Mouse (Mus musculus) MEL (cell line): ENCODE results near the gene 1110051M20Rik. TPM values are rescaled to one million over a fixed set of nuclear protein-coding genes. Genes with fewer than 3 reads are reported as not detected.

Experiments used
- DNase-seq: peaks from one replicate; pipeline ENCODE4 v3.0.0; 2011; ENCODE audit warnings: low read depth, low spot score
- H3K27ac ChIP-seq: 2 replicates; pipeline ENCODE4 v1.5.1; 2012; ENCODE audit warnings: low read depth, mild to moderate bottlenecking, control low read depth, low read length, moderate library complexity; ENCODE audit not compliant: control insufficient read depth
- H3K27me3 ChIP-seq, 2 experiments: fragments of 150-350 bp in 1 of 2; sonication (generic) in 1 of 2; 2 replicates each; pipeline ENCODE4 v1.6.1; 2012; ENCODE audit warnings: low read length in 2 of 2, mild to moderate bottlenecking in 2 of 2, improper control_type of control experiment in 1 of 2, moderate library complexity in 1 of 2; ENCODE audit not compliant: insufficient read depth in 2 of 2, control insufficient read depth in 1 of 2
- H3K36me3 ChIP-seq, 2 experiments: 2 replicates each; pipeline ENCODE4 v1.6.1; 2012 to 2014; ENCODE audit warnings: low read length in 2 of 2, improper control_type of control experiment in 1 of 2, inconsistent platforms in 1 of 2, mild to moderate bottlenecking in 1 of 2; ENCODE audit not compliant: insufficient read depth in 2 of 2, control insufficient read depth in 1 of 2
- H3K4me1 ChIP-seq, 2 experiments: fragments of 150-350 bp in 1 of 2; sonication (generic) in 1 of 2; 2 replicates each; pipeline ENCODE4 v1.6.1; 2012; ENCODE audit warnings: low read length in 2 of 2, improper control_type of control experiment in 1 of 2, mild to moderate bottlenecking in 1 of 2; ENCODE audit not compliant: insufficient read depth in 2 of 2, control insufficient read depth in 1 of 2
- H3K4me3 ChIP-seq, 2 experiments: fragments of 150-350 bp in 1 of 2; sonication (generic) in 1 of 2; 2 replicates each; pipeline ENCODE4 v1.5.1; 2012; ENCODE audit warnings: low read depth in 2 of 2, low read length in 2 of 2, mild to moderate bottlenecking in 2 of 2, moderate library complexity in 2 of 2, control low read depth in 1 of 2, improper control_type of control experiment in 1 of 2; ENCODE audit not compliant: control insufficient read depth in 1 of 2, insufficient read depth in 1 of 2
- H3K79me2 ChIP-seq: 2 replicates; pipeline ENCODE4 v1.6.1; 2012; ENCODE audit warnings: mild to moderate bottlenecking, low read length, moderate library complexity; ENCODE audit not compliant: control insufficient read depth, poor library complexity, insufficient read depth
- H3K9ac ChIP-seq: 2 replicates; pipeline ENCODE4 v1.6.1; 2012; ENCODE audit warnings: low read depth, mild to moderate bottlenecking, control low read depth, low read length, moderate library complexity; ENCODE audit not compliant: control insufficient read depth, poor library complexity, severe bottlenecking
- H3K9me3 ChIP-seq: fragments of 150-350 bp; sonication (generic); replicated peaks from 2 replicates; pipeline ENCODE4 v1.6.1; 2012; ENCODE audit warnings: mild to moderate bottlenecking, low read length, improper control_type of control experiment, moderate library complexity; ENCODE audit not compliant: insufficient read depth
- BHLHE40 ChIP-seq: IDR thresholded peaks from 2 replicates; pipeline ENCODE4 v1.6.1; 2012; ENCODE audit warnings: low read depth, mild to moderate bottlenecking, inconsistent platforms, low read length, improper control_type of control experiment, borderline replicate concordance
- CTCF ChIP-seq, 3 experiments: IDR thresholded peaks in 2 of 3; conservative IDR thresholded peaks in 1 of 3; 2 replicates each; pipeline ENCODE4 v1.5.1; 2011 to 2012; ENCODE audit warnings: low read length in 3 of 3, low read depth in 2 of 3, mild to moderate bottlenecking in 2 of 3, improper control_type of control experiment in 1 of 3, inconsistent platforms in 1 of 3, mixed read lengths in 1 of 3, moderate library complexity in 1 of 3; ENCODE audit not compliant: control insufficient read depth in 1 of 3, insufficient read depth in 1 of 3, poor library complexity in 1 of 3, severe bottlenecking in 1 of 3
- EP300 ChIP-seq, 2 experiments: IDR thresholded peaks; 2 replicates each; pipeline ENCODE4 v1.6.1; 2011; ENCODE audit warnings: improper control_type of control experiment in 2 of 2, low read length in 2 of 2, low read depth in 1 of 2, mild to moderate bottlenecking in 1 of 2
- GABPA ChIP-seq: IDR thresholded peaks from 2 replicates; pipeline ENCODE4 v1.6.1; 2012; ENCODE audit warnings: low read depth, mild to moderate bottlenecking, inconsistent platforms, low read length, improper control_type of control experiment, moderate library complexity
- HCFC1 ChIP-seq: IDR thresholded peaks from 2 replicates; pipeline ENCODE4 v1.6.1; 2012; ENCODE audit warnings: low read depth, mild to moderate bottlenecking, inconsistent platforms, low read length, improper control_type of control experiment, moderate library complexity
- JUND ChIP-seq: IDR thresholded peaks from 2 replicates; pipeline ENCODE4 v1.6.1; 2011; ENCODE audit warnings: low read depth, mild to moderate bottlenecking, improper control_type of control experiment, low read length
- KAT2A ChIP-seq: conservative IDR thresholded peaks from 2 replicates; pipeline ENCODE4 v1.6.1; 2012; ENCODE audit warnings: low read depth, low read length, improper control_type of control experiment, inconsistent platforms
- MAFK ChIP-seq: IDR thresholded peaks from 2 replicates; pipeline ENCODE4 v1.6.1; 2011; ENCODE audit warnings: low read depth, mild to moderate bottlenecking, low read length, improper control_type of control experiment, borderline replicate concordance
- MAZ ChIP-seq: IDR thresholded peaks from 2 replicates; pipeline ENCODE4 v1.6.1; 2012; ENCODE audit warnings: low read depth, mild to moderate bottlenecking, inconsistent platforms, low read length, improper control_type of control experiment
- MEF2A ChIP-seq: IDR thresholded peaks from 2 replicates; pipeline ENCODE4 v1.6.1; 2014; ENCODE audit warnings: low read depth, mild to moderate bottlenecking, inconsistent platforms, low read length, improper control_type of control experiment; ENCODE audit not compliant: poor library complexity, insufficient replicate concordance, severe bottlenecking; ENCODE audit errors: extremely low read depth
- MXI1 ChIP-seq: IDR thresholded peaks from 2 replicates; pipeline ENCODE4 v1.6.1; 2011; ENCODE audit warnings: mild to moderate bottlenecking, low read depth, low read length, improper control_type of control experiment
- NELFE ChIP-seq: IDR thresholded peaks from 2 replicates; pipeline ENCODE4 v1.6.1; 2011; ENCODE audit warnings: low read depth, low read length, improper control_type of control experiment
- RAD21 ChIP-seq: IDR thresholded peaks from 2 replicates; pipeline ENCODE4 v1.6.1; 2011; ENCODE audit warnings: mild to moderate bottlenecking, low read depth, low read length, improper control_type of control experiment
- RCOR1 ChIP-seq: IDR thresholded peaks from 2 replicates; pipeline ENCODE4 v1.6.1; 2012; ENCODE audit warnings: low read depth, mild to moderate bottlenecking, inconsistent platforms, low read length, improper control_type of control experiment
- SIN3A ChIP-seq: IDR thresholded peaks from 2 replicates; pipeline ENCODE4 v1.6.1; 2012; ENCODE audit warnings: low read length, improper control_type of control experiment, inconsistent platforms
- TAL1 ChIP-seq: IDR thresholded peaks from 2 replicates; pipeline ENCODE4 v1.6.1; 2012; ENCODE audit warnings: mild to moderate bottlenecking, inconsistent platforms, low read length, moderate library complexity, mixed read lengths
- TBP ChIP-seq: IDR thresholded peaks from 2 replicates; pipeline ENCODE4 v1.8.0; 2011; ENCODE audit warnings: low read depth, low read length, improper control_type of control experiment
- TCF12 ChIP-seq: IDR thresholded peaks from 2 replicates; pipeline ENCODE4 v1.6.1; 2014; ENCODE audit warnings: low read depth, mild to moderate bottlenecking, inconsistent platforms, low read length, improper control_type of control experiment, moderate library complexity
- UBTF ChIP-seq: IDR thresholded peaks from 2 replicates; pipeline ENCODE4 v1.6.1; 2012; ENCODE audit warnings: low read depth, mild to moderate bottlenecking, inconsistent platforms, low read length, improper control_type of control experiment, moderate library complexity, borderline replicate concordance; ENCODE audit not compliant: insufficient read depth
- USF1 ChIP-seq: IDR thresholded peaks from 2 replicates; pipeline ENCODE4 v1.6.1; 2014; ENCODE audit warnings: low read depth, mild to moderate bottlenecking, inconsistent platforms, low read length, improper control_type of control experiment, moderate library complexity
- USF2 ChIP-seq, 2 experiments: IDR thresholded peaks; 2 replicates each; pipeline ENCODE4 v1.6.1; 2011 to 2012; ENCODE audit warnings: improper control_type of control experiment in 2 of 2, low read length in 2 of 2, borderline replicate concordance in 1 of 2, inconsistent platforms in 1 of 2, low read depth in 1 of 2, mild to moderate bottlenecking in 1 of 2; ENCODE audit not compliant: insufficient read depth in 1 of 2
- ZMIZ1 ChIP-seq: IDR thresholded peaks from 2 replicates; pipeline ENCODE4 v1.6.1; 2012; ENCODE audit warnings: low read depth, mild to moderate bottlenecking, inconsistent platforms, low read length, improper control_type of control experiment, moderate library complexity
- ZNF384 ChIP-seq: IDR thresholded peaks from 2 replicates; pipeline ENCODE4 v1.6.1; 2012; ENCODE audit warnings: low read depth, mild to moderate bottlenecking, inconsistent platforms, low read length, improper control_type of control experiment
- polyA plus RNA-seq, 2 experiments: library from polyadenylated mRNA; stranded (reverse) in 1 of 2; unstranded in 1 of 2; fragments of >175 nt in 1 of 2; fragments of >200 nt in 1 of 2; gene quantifications; 2 replicates each; pipeline versions ENCODE4 v1.2.1 to v1.2.4; 2012; ENCODE audit warnings: low replicate concordance in 2 of 2, low read depth in 1 of 2; ENCODE audit not compliant: insufficient read length in 2 of 2, insufficient read depth in 1 of 2, missing spikeins in 1 of 2
- total RNA-seq: library from RNA; depleted of rRNA; stranded (reverse); fragments of 300-350 nt; gene quantifications from 2 replicates; pipeline ENCODE4 v1.2.3, GENCODE M21; 2012

Gene 1110051M20Rik
- total and polyA plus RNA-seq, 3 experiments = 23.0 to 23.3 TPM; not detected in 1

GRCm38 (mm10) chr2:91269687-91270133 is 174.8 kb downstream of the 1110051M20Rik start:
- TF ChIP-seq SIN3A = no peak
- no peak for TF ChIP-seq NELFE
- TF ChIP-seq USF2 (IDR thresholded peaks at IDR 0.05; ENCODE audit: borderline replicate concordance in 1 of 2, insufficient read depth in 1 of 2, low read depth in 1 of 2, low read length in 2 of 2) = no peak
- TF ChIP-seq GABPA = no peak
- no peak for TF ChIP-seq TBP
- TF ChIP-seq RAD21 = no peak
- TF ChIP-seq KAT2A = no peak
- no peak for TF ChIP-seq EP300 (IDR thresholded peaks at IDR 0.05; ENCODE audit: low read depth in 1 of 2, low read length in 2 of 2)
- no peak for TF ChIP-seq MEF2A
- no peak for TF ChIP-seq JUND
- no peak for TF ChIP-seq ZMIZ1
- no peak for TF ChIP-seq BHLHE40
- TF ChIP-seq USF1 = no peak
- no peak for TF ChIP-seq MXI1
- TF ChIP-seq TAL1 = no peak
- no peak for TF ChIP-seq CTCF (IDR thresholded peaks at IDR 0.05 in 2 of 3, conservative IDR thresholded peaks at IDR 0.05 in 1 of 3; ENCODE audit: control insufficient read depth in 1 of 3, insufficient read depth in 1 of 3, low read depth in 2 of 3, low read length in 3 of 3, poor library complexity in 1 of 3, severe bottlenecking in 1 of 3)
- H3K79me2 ChIP-seq = peaks cover 17% of the 10 kb centered on the region
- DNase-seq = no peak
- no peaks in the 10 kb centered on the region for H3K9me3 ChIP-seq
- H3K27me3 ChIP-seq = no peaks in the 10 kb centered on the region
- no peak overlapping the region for H3K27ac ChIP-seq
- peaks cover 8 to 21% of the 10 kb centered on the region in 2 experiments for H3K36me3 ChIP-seq
- H3K4me1 ChIP-seq = peaks cover 2 to 7% of the 10 kb centered on the region in 2 experiments; a peak in 2 of 4 replicates
- no peak overlapping the region for H3K4me3 ChIP-seq
- H3K9ac ChIP-seq = no peak overlapping the region

- Histone ChIP-seq H3K9me3 (no peaks in the 10 kb centered on the region), H3K9ac (no peak overlapping the region), H3K36me3 (peaks cover 10 to 17% of the 10 kb centered on the region in 2 experiments)
Observed at GRCm38 (mm10) chr2:91268706-91269105, 175.8 kb downstream of the 1110051M20Rik start.

More at GRCm38 (mm10) chr2:91268706-91269105, 175.8 kb downstream of the 1110051M20Rik start:
- peaks cover 17% of the 10 kb centered on the region for H3K79me2 ChIP-seq
- H3K27ac ChIP-seq = no peak overlapping the region
- no peak for DNase-seq
- peaks cover 2 to 13% of the 10 kb centered on the region in 2 experiments; a peak in 3 of 4 replicates for H3K4me1 ChIP-seq
- no peak overlapping the region for H3K4me3 ChIP-seq
- TF ChIP-seq MAFK (no peak), JUND (no peak), TCF12 (no peak), USF1 (no peak), EP300 (IDR thresholded peaks at IDR 0.05; ENCODE audit: low read depth in 1 of 2, low read length in 2 of 2) (no peak), RCOR1 (no peak), MAZ (no peak), UBTF (no peak), ZNF384 (no peak), HCFC1 (no peak), TBP (no peak), ZMIZ1 (no peak), SIN3A (no peak)
- no peaks in the 10 kb centered on the region for H3K27me3 ChIP-seq
